Mouse (Mus musculus) midbrain, embryonic 11.5 days (tissue): Measurements from ENCODE around the gene Megf8. TPM values are rescaled to one million over a fixed set of nuclear protein-coding genes. Genes with fewer than 3 reads are reported as not detected.
"Not testable (repeated sequence)": the region's sequence is repeated elsewhere in the genome, so short reads cannot be mapped to it uniquely, and the experiment has no call there.

Experiments
- ATAC-seq: fragments of 200-750 bp; cut with Nextera tagmentation; 2 replicates; pipeline ENCODE4 v1.8.0; 2017; ENCODE audit warnings: moderate TSS enrichment, moderate library complexity; ENCODE audit not compliant: low FRiP score
- DNase-seq: peaks from one replicate; pipeline ENCODE4 v3.0.0; 2015; ENCODE audit warnings: low spot score; ENCODE audit errors: missing footprints
- H3K27ac ChIP-seq: fragments of 300-500 bp; sonication (generic); 2 replicates; pipeline ENCODE4 v1.5.1; 2014; ENCODE audit warnings: low read depth, low read length
- H3K27me3 ChIP-seq: fragments of 300-500 bp; sonication (generic); 2 replicates; pipeline ENCODE4 v1.6.1; 2014; ENCODE audit warnings: mild to moderate bottlenecking, low read length, moderate library complexity, mixed read lengths; ENCODE audit not compliant: control insufficient read depth, insufficient read depth
- H3K36me3 ChIP-seq: fragments of 300-500 bp; sonication (generic); 2 replicates; pipeline ENCODE4 v1.6.1; 2014; ENCODE audit warnings: mild to moderate bottlenecking, low read length, moderate library complexity, mixed read lengths; ENCODE audit not compliant: control insufficient read depth, insufficient read depth
- H3K4me1 ChIP-seq: fragments of 300-500 bp; sonication (generic); 2 replicates; pipeline ENCODE4 v1.6.1; 2014; ENCODE audit warnings: low read length; ENCODE audit not compliant: control insufficient read depth, insufficient read depth
- H3K4me2 ChIP-seq: fragments of 300-500 bp; sonication (generic); 2 replicates; pipeline ENCODE4 v1.6.1; 2014; ENCODE audit warnings: mild to moderate bottlenecking, moderate library complexity
- H3K4me3 ChIP-seq: fragments of 300-500 bp; sonication (generic); 2 replicates; pipeline ENCODE4 v1.5.1; 2014; ENCODE audit warnings: low read depth, low read length
- H3K9ac ChIP-seq: fragments of 300-500 bp; sonication (generic); 2 replicates; pipeline ENCODE4 v1.6.1; 2014; ENCODE audit warnings: low read length
- H3K9me3 ChIP-seq: fragments of 300-500 bp; sonication (generic); 2 replicates; pipeline ENCODE4 v1.6.1; 2016; ENCODE audit warnings: low read length; ENCODE audit not compliant: control insufficient read depth
- WGBS: fragments of 180-500 bp; shearing (Covaris S2); extraction: QIAGEN DNeasy Blood & Tissue Kit; methylation state at CpG from one replicate; pipeline ENCODE4 v1.1.7; 2014; 5-methylcytosine and 5-hydroxymethylcytosine counted together
- polyA plus RNA-seq: library from polyadenylated mRNA; unstranded; fragments of >200 nt; fragmentation: Nextera tagmentation; extraction: Ambion mirVana; gene quantifications from 2 replicates; pipeline ENCODE4 v1.2.1, GENCODE M21; 2014

The Megf8 gene
- polyA plus RNA-seq, 1 experiment from 2014 or later = 10.3 TPM

GRCm38 (mm10) chr7:25315306-25316041 lies 1.5 kb upstream of the Megf8 start:
- H3K4me2 ChIP-seq = peak overlapping the region; percentile 67
- no peaks in the 10 kb centered on the region for H3K36me3 ChIP-seq
- ATAC-seq (no peak), DNase-seq (peak; percentile 91)
- no peaks in the 10 kb centered on the region for H3K9me3 ChIP-seq
- H3K4me1 ChIP-seq = peaks cover 14% of the 10 kb centered on the region
- H3K9ac ChIP-seq = peak overlapping the region; percentile 61
- WGBS = 1% methylated on average over 69 of the region's 69 CpGs
- H3K4me3 ChIP-seq = peak overlapping the region; percentile 37
- peaks cover 33% of the 10 kb centered on the region for H3K27me3 ChIP-seq
- H3K27ac ChIP-seq = no peak overlapping the region

- WGBS = 21% methylated on average over 21 of the region's 21 CpGs
- Histone ChIP-seq H3K9me3 (no peaks in the 10 kb centered on the region), H3K4me1 (peaks cover 25% of the 10 kb centered on the region), H3K4me2 (peak overlapping the region; percentile 87), H3K27ac (peak overlapping the region; percentile 48), H3K27me3 (peaks cover 27% of the 10 kb centered on the region), H3K9ac (peak overlapping the region; percentile 78), H3K4me3 (peak overlapping the region; percentile 67), H3K36me3 (no peaks in the 10 kb centered on the region)
- DNase-seq (no peak), ATAC-seq (no peak; the same call in 1 of the 2 replicates)
These were observed 559 bp downstream of the Megf8 start for GRCm38 (mm10) chr7:25317446-25317999.

GRCm38 (mm10) chr7:25322058-25322484 lies 5.1 kb downstream of the Megf8 start:
- 7% methylated on average over 6 of the region's 6 CpGs for WGBS
- H3K4me2 ChIP-seq = no peak overlapping the region
- no peaks in the 10 kb centered on the region for H3K9me3 ChIP-seq
- H3K9ac ChIP-seq = peak overlapping the region; percentile 24; the same call in 1 of the 2 replicates
- ATAC-seq (peak; percentile 36; the same call in 1 of the 2 replicates), DNase-seq (peak; percentile 91)
- no peak overlapping the region for H3K4me3 ChIP-seq
- no peaks in the 10 kb centered on the region for H3K27me3 ChIP-seq
- no peaks in the 10 kb centered on the region for H3K36me3 ChIP-seq
- H3K27ac ChIP-seq = peak overlapping the region; percentile 63
- peaks cover 13% of the 10 kb centered on the region for H3K4me1 ChIP-seq

GRCm38 (mm10) chr7:25323219-25323618 lies 6.3 kb downstream of the Megf8 start:
- H3K36me3 ChIP-seq = no peaks in the 10 kb centered on the region
- no peaks in the 10 kb centered on the region for H3K9me3 ChIP-seq
- no peak for DNase-seq
- no peak for ATAC-seq
- no peak overlapping the region for H3K27ac ChIP-seq
- H3K4me1 ChIP-seq = peaks cover 13% of the 10 kb centered on the region
- H3K27me3 ChIP-seq = no peaks in the 10 kb centered on the region
- H3K4me3 ChIP-seq = no peak overlapping the region
- 97% methylated on average over 2 of the region's 2 CpGs for WGBS
- H3K4me2 ChIP-seq = no peak overlapping the region
- no peak overlapping the region for H3K9ac ChIP-seq

GRCm38 (mm10) chr7:25325431-25325830 lies 8.5 kb downstream of the Megf8 start:
- not testable (repeated sequence) for H3K27me3 ChIP-seq, H3K4me3 ChIP-seq, DNase-seq, H3K27ac ChIP-seq, H3K4me2 ChIP-seq, ATAC-seq, H3K9ac ChIP-seq, H3K9me3 ChIP-seq, H3K36me3 ChIP-seq
- H3K4me1 ChIP-seq = peaks cover 10% of the 10 kb centered on the region
- WGBS = 91% methylated on average over 5 of the region's 6 CpGs

- peaks cover 3% of the 10 kb centered on the region for H3K36me3 ChIP-seq
- ATAC-seq (no peak), DNase-seq (no peak)
- 94% methylated on average over 8 of the region's 8 CpGs for WGBS
- no peaks in the 10 kb centered on the region for H3K27me3 ChIP-seq
- no peak overlapping the region for H3K27ac ChIP-seq
- no peak overlapping the region for H3K9ac ChIP-seq
- H3K4me2 ChIP-seq = no peak overlapping the region
- H3K9me3 ChIP-seq = no peaks in the 10 kb centered on the region
- no peak overlapping the region for H3K4me3 ChIP-seq
- peaks cover 10% of the 10 kb centered on the region for H3K4me1 ChIP-seq
These were observed 9.3 kb downstream of the Megf8 start for GRCm38 (mm10) chr7:25326233-25326632.

GRCm38 (mm10) chr7:25333596-25334307 lies 16.8 kb downstream of the Megf8 start:
- no peaks in the 10 kb centered on the region for H3K9me3 ChIP-seq
- WGBS = 41% methylated on average over 16 of the region's 16 CpGs
- no peak overlapping the region for H3K9ac ChIP-seq
- DNase-seq (peak; percentile 93), ATAC-seq (peak; percentile 72)
- H3K4me1 ChIP-seq = no peaks in the 10 kb centered on the region
- no peaks in the 10 kb centered on the region for H3K27me3 ChIP-seq
- peaks cover 11% of the 10 kb centered on the region for H3K36me3 ChIP-seq
- no peak overlapping the region for H3K4me2 ChIP-seq
- no peak overlapping the region for H3K27ac ChIP-seq
- no peak overlapping the region for H3K4me3 ChIP-seq

- 0 out of 2 replicates have a peak, but pooled peaks have one; percentile 19 for ATAC-seq
- H3K27ac ChIP-seq = no peak overlapping the region
- 84% methylated on average over 12 of the region's 12 CpGs for WGBS
These were observed 17.5 kb downstream of the Megf8 start for GRCm38 (mm10) chr7:25334472-25334871.

GRCm38 (mm10) chr7:25339329-25339728 lies 22.4 kb downstream of the Megf8 start:
- no peak for ATAC-seq
- H3K27ac ChIP-seq = no peak overlapping the region
- H3K4me2 ChIP-seq = no peak overlapping the region
- peaks cover 8% of the 10 kb centered on the region for H3K36me3 ChIP-seq
- no peak overlapping the region for H3K4me3 ChIP-seq
- no peaks in the 10 kb centered on the region for H3K4me1 ChIP-seq
- DNase-seq = no peak
- WGBS = 87% methylated on average over 9 of the region's 9 CpGs
- no peaks in the 10 kb centered on the region for H3K9me3 ChIP-seq
- no peak overlapping the region for H3K9ac ChIP-seq
- no peaks in the 10 kb centered on the region for H3K27me3 ChIP-seq

More at GRCm38 (mm10) chr7:25334472-25334871, 17.5 kb downstream of the Megf8 start:
- H3K9ac ChIP-seq = no peak overlapping the region
- H3K4me1 ChIP-seq = no peaks in the 10 kb centered on the region
- peaks cover 11% of the 10 kb centered on the region for H3K36me3 ChIP-seq
- no peak overlapping the region for H3K4me2 ChIP-seq
- no peaks in the 10 kb centered on the region for H3K9me3 ChIP-seq
- no peaks in the 10 kb centered on the region for H3K27me3 ChIP-seq
- H3K4me3 ChIP-seq = no peak overlapping the region
- DNase-seq = no peak
